ENCODE assay signal across 27 mouse cellular contexts in genomic region chr1:69444722-69445121, GRCm38 (mm10).
"Had no signal": no experiment of that assay in that cellular context is flagged by ENCODE, and none has a peak within 500 bp of the region (broad histone marks: within the 10 kb centered on the region; RNA-seq: fewer than 3 reads in every experiment).

No protein-coding gene starts in this region.

- H3K4me1 ChIP-seq: heart, embryonic 10.5 days; hindbrain, embryonic 12.5 days; kidney, embryonic 15.5 days; limb, embryonic 13.5 days; limb, embryonic 15.5 days had no signal

- H3K9ac ChIP-seq: heart, embryonic 12.5 days; hindbrain, embryonic 12.5 days; hindbrain, embryonic 14.5 days; kidney, embryonic 15.5 days; limb, embryonic 13.5 days; limb, embryonic 15.5 days; liver, embryonic 12.5 days; liver, embryonic 14.5 days had no signal

- H3K36me3 ChIP-seq: heart, embryonic 10.5 days; heart, embryonic 12.5 days; hindbrain, embryonic 10.5 days; hindbrain, embryonic 12.5 days; kidney, embryonic 15.5 days; limb, embryonic 13.5 days; limb, embryonic 15.5 days; liver, embryonic 12.5 days had no signal

- H3K27ac ChIP-seq: gastrocnemius, adult 2 months; heart, embryonic 10.5 days; hindbrain, embryonic 10.5 days; hindbrain, embryonic 12.5 days; hindbrain, embryonic 14.5 days; kidney, embryonic 15.5 days; layer of hippocampus, adult 2 months; limb, embryonic 13.5 days; limb, embryonic 15.5 days; liver, embryonic 12.5 days; liver, embryonic 14.5 days had no signal

- DNase-seq: gastrocnemius, adult 2 months; gastrocnemius, postnatal 10 days; gastrocnemius, postnatal 25 days; heart, adult 18-20 months; heart, postnatal 10 days; heart, postnatal 4 days; kidney, adult 11 months; kidney, adult 2 months; kidney, postnatal 10 days; kidney, postnatal 25 days; kidney, postnatal 4 days; layer of hippocampus, postnatal 36 days; left cerebral cortex, postnatal 4 days had no signal

- H3K4me3 ChIP-seq: gastrocnemius, adult 2 months; heart, embryonic 10.5 days; heart, embryonic 12.5 days; hindbrain, embryonic 10.5 days; hindbrain, embryonic 12.5 days; kidney, embryonic 15.5 days; layer of hippocampus, adult 2 months; limb, embryonic 13.5 days; limb, embryonic 15.5 days; liver, embryonic 12.5 days had no signal

- H3K27me3 ChIP-seq: heart, embryonic 12.5 days; hindbrain, embryonic 12.5 days; kidney, embryonic 15.5 days; limb, embryonic 13.5 days; limb, embryonic 15.5 days; liver, embryonic 12.5 days had no signal

- ATAC-seq: forebrain, embryonic 16.5 days; hindbrain, embryonic 16.5 days; inflammation-experienced regulatory T-cells, adult 6 months; liver, embryonic 12.5 days had no signal

- H3K9me3 ChIP-seq: heart, embryonic 10.5 days; heart, embryonic 12.5 days; hindbrain, embryonic 10.5 days; hindbrain, embryonic 12.5 days; kidney, embryonic 15.5 days; limb, embryonic 13.5 days; limb, embryonic 15.5 days; liver, embryonic 12.5 days had no signal

- H3K4me2 ChIP-seq: heart, embryonic 12.5 days; hindbrain, embryonic 12.5 days; hindbrain, embryonic 14.5 days; kidney, embryonic 15.5 days; limb, embryonic 13.5 days; limb, embryonic 15.5 days; liver, embryonic 12.5 days had no signal
